Mouse (Mus musculus): ENCODE results near the gene Ncf2. TPM values are rescaled to one million over a fixed set of nuclear protein-coding genes. Genes with fewer than 3 reads are reported as not detected.

Ncf2 gene
- polyA plus RNA-seq, 2 experiments: 5.2 to 6.8 TPM

GRCm38 (mm10) chr1:152832316-152832715 lies 32.3 kb downstream of the Ncf2 start:
- Histone ChIP-seq H3K4me1 (ENCODE audit: control insufficient read depth, insufficient read depth, low read length) (no peaks in the 10 kb centered on the region), H3K9ac (ENCODE audit: low read depth, low read length, severe bottlenecking) (no peak overlapping the region), H3K36me3 (ENCODE audit: control insufficient read depth, insufficient read depth, low read length) (peaks cover 13% of the 10 kb centered on the region; the same call in 1 of the 2 replicates), H3K4me2 (replicated peaks; ENCODE audit: low read depth, low read length, severe bottlenecking) (no peak overlapping the region), H3K27me3 (ENCODE audit: control insufficient read depth, insufficient read depth, low read length) (no peaks in the 10 kb centered on the region), H3K27ac (replicated peaks; ENCODE audit: low read depth, low read length) (no peak overlapping the region), H3K4me3 (replicated peaks; ENCODE audit: low read length) (no peak overlapping the region), H3K9me3 (ENCODE audit: control insufficient read depth, low read length) (no peaks in the 10 kb centered on the region)
- TF ChIP-seq POLR2A (IDR thresholded peaks at IDR 0.05; ENCODE audit: borderline replicate concordance, extremely low read depth, insufficient read depth, insufficient read length): no peak
- WGBS: 74% methylated on average over 6 of the region's 6 CpGs
- ATAC-seq (ENCODE audit: low FRiP score, low read depth): no peak
- DNase-seq (ENCODE audit: low spot score): no peak

GRCm38 (mm10) chr1:152835061-152835460 lies 35.1 kb downstream of the Ncf2 start:
- Histone ChIP-seq H3K36me3 (ENCODE audit: control insufficient read depth, insufficient read depth, low read length) (peaks cover 34% of the 10 kb centered on the region), H3K27me3 (ENCODE audit: control insufficient read depth, insufficient read depth, low read length) (no peaks in the 10 kb centered on the region), H3K9ac (ENCODE audit: low read depth, low read length, severe bottlenecking) (no peak overlapping the region), H3K27ac (replicated peaks; ENCODE audit: low read depth, low read length) (no peak overlapping the region), H3K4me2 (replicated peaks; ENCODE audit: low read depth, low read length, severe bottlenecking) (no peak overlapping the region), H3K4me3 (replicated peaks; ENCODE audit: low read length) (no peak overlapping the region), H3K9me3 (ENCODE audit: control insufficient read depth, low read length) (no peaks in the 10 kb centered on the region), H3K4me1 (ENCODE audit: control insufficient read depth, insufficient read depth, low read length) (no peaks in the 10 kb centered on the region)
- no peak for ATAC-seq (ENCODE audit: low FRiP score, low read depth)
- DNase-seq (ENCODE audit: low spot score): no peak
- no peak for TF ChIP-seq POLR2A (IDR thresholded peaks at IDR 0.05; ENCODE audit: borderline replicate concordance, extremely low read depth, insufficient read depth, insufficient read length)
- WGBS: 90% methylated on average over 3 of the region's 3 CpGs

DNA sequence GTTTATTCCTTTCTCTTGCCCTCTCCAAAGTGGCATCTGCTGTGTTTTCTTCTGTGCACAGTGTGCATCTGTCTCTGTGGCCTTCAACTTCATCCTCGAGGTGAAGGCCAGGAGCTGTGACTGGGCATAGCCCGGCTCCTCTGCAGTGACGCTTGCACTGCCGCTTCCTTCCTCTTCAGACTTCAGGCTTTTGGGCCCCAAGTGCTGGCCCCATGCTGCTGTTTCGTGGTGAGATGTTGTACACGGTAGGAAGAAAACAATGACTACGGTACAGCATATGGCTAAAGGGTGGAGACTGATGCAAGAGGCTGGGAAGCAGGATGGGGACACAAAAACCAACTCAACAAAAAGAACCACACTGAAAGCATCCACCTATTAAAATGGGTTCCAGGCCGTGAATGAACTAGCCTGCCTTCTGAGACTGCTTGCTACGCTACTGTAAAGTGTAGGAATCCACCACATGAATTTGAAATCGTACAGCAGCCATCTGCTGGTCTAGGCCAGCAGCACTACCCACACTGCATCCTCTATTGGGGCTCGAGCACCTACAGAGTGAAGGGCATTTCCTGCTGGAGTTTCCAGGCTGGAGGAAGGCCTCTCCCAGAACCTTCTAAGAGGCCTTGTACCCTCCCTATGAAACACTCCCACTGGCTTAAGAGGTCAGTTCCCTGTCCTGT lies 38.2 kb downstream of the Ncf2 start:
- TF ChIP-seq POLR2A (IDR thresholded peaks at IDR 0.05; ENCODE audit: borderline replicate concordance, extremely low read depth, insufficient read depth, insufficient read length): no peak
- no peaks in the 10 kb centered on the region for H3K4me1 ChIP-seq (ENCODE audit: control insufficient read depth, insufficient read depth, low read length)
- peaks cover 63% of the 10 kb centered on the region for H3K36me3 ChIP-seq (ENCODE audit: control insufficient read depth, insufficient read depth, low read length)

GRCm38 (mm10) chr1:152838841-152839240 lies 38.8 kb downstream of the Ncf2 start:
- peaks cover 70% of the 10 kb centered on the region for H3K36me3 ChIP-seq (ENCODE audit: control insufficient read depth, insufficient read depth, low read length)
- H3K27ac ChIP-seq (replicated peaks; ENCODE audit: low read depth, low read length): no peak overlapping the region
- H3K4me1 ChIP-seq (ENCODE audit: control insufficient read depth, insufficient read depth, low read length): no peaks in the 10 kb centered on the region
- no peak overlapping the region for H3K4me3 ChIP-seq (replicated peaks; ENCODE audit: low read length)
- no peak overlapping the region for H3K4me2 ChIP-seq (replicated peaks; ENCODE audit: low read depth, low read length, severe bottlenecking)
- TF ChIP-seq POLR2A (IDR thresholded peaks at IDR 0.05; ENCODE audit: borderline replicate concordance, extremely low read depth, insufficient read depth, insufficient read length): no peak
- DNase-seq (ENCODE audit: low spot score) (no peak), ATAC-seq (ENCODE audit: low FRiP score, low read depth) (no peak)
- H3K9ac ChIP-seq (ENCODE audit: low read depth, low read length, severe bottlenecking): no peak overlapping the region
- no peaks in the 10 kb centered on the region for H3K9me3 ChIP-seq (ENCODE audit: control insufficient read depth, low read length)
- no peaks in the 10 kb centered on the region for H3K27me3 ChIP-seq (ENCODE audit: control insufficient read depth, insufficient read depth, low read length)
- 91% methylated on average over 12 of the region's 12 CpGs for WGBS

More for the DNA sequence above, 38.2 kb downstream of the Ncf2 start:
- H3K9ac ChIP-seq (ENCODE audit: low read depth, low read length, severe bottlenecking): no peak overlapping the region
- no peaks in the 10 kb centered on the region for H3K27me3 ChIP-seq (ENCODE audit: control insufficient read depth, insufficient read depth, low read length)
- no peak for DNase-seq (ENCODE audit: low spot score)
- no peak overlapping the region for H3K27ac ChIP-seq (replicated peaks; ENCODE audit: low read depth, low read length)
- ATAC-seq (ENCODE audit: low FRiP score, low read depth): no peak
- no peak overlapping the region for H3K4me3 ChIP-seq (replicated peaks; ENCODE audit: low read length)
- 88% methylated on average over 11 of the region's 11 CpGs for WGBS
- H3K9me3 ChIP-seq (ENCODE audit: control insufficient read depth, low read length): no peaks in the 10 kb centered on the region
- no peak overlapping the region for H3K4me2 ChIP-seq (replicated peaks; ENCODE audit: low read depth, low read length, severe bottlenecking)

GRCm38 (mm10) chr1:152840343-152840742 lies 40.3 kb downstream of the Ncf2 start:
- no peak for TF ChIP-seq POLR2A (IDR thresholded peaks at IDR 0.05; ENCODE audit: borderline replicate concordance, extremely low read depth, insufficient read depth, insufficient read length)

More at GRCm38 (mm10) chr1:152840343-152840742, 40.3 kb downstream of the Ncf2 start:
- Histone ChIP-seq H3K4me1 (ENCODE audit: control insufficient read depth, insufficient read depth, low read length) (no peaks in the 10 kb centered on the region), H3K4me2 (replicated peaks; ENCODE audit: low read depth, low read length, severe bottlenecking) (no peak overlapping the region), H3K36me3 (ENCODE audit: control insufficient read depth, insufficient read depth, low read length) (peaks cover 84% of the 10 kb centered on the region), H3K9me3 (ENCODE audit: control insufficient read depth, low read length) (no peaks in the 10 kb centered on the region), H3K4me3 (replicated peaks; ENCODE audit: low read length) (no peak overlapping the region), H3K27ac (replicated peaks; ENCODE audit: low read depth, low read length) (no peak overlapping the region), H3K27me3 (ENCODE audit: control insufficient read depth, insufficient read depth, low read length) (no peaks in the 10 kb centered on the region), H3K9ac (ENCODE audit: low read depth, low read length, severe bottlenecking) (no peak overlapping the region)
- ATAC-seq (ENCODE audit: low FRiP score, low read depth): no peak
- 91% methylated on average over 3 of the region's 3 CpGs for WGBS
- no peak for DNase-seq (ENCODE audit: low spot score)

Measured in limb, embryonic 14.5 days (tissue).